ENCODE assay signal across 9 mouse cellular contexts in genomic region chr3:97228457-97228856, GRCm38 (mm10).
A peak's percentile ranks its signal among the peaks of the same experiment; 100 is the strongest.
DNase-seq lines count a peak whose midpoint lies in the region; ATAC-seq and TF ChIP-seq lines count a peak whose summit lies in the region.
"Had no signal": no experiment of that assay in that cellular context is flagged by ENCODE, and none has a peak within 500 bp of the region (broad histone marks: within the 10 kb centered on the region; RNA-seq: fewer than 3 reads in every experiment).

No protein-coding gene starts in this region.

- TF ChIP-seq CTCF in stomach, postnatal 0 days (IDR thresholded peaks at IDR 0.05; ENCODE audit: low read depth): no peak

- H3K27me3 ChIP-seq in erythroblast, embryonic 14.5 days (ENCODE audit: control insufficient read depth): peaks cover 27% of the 10 kb centered on the region
- no peaks in the 10 kb centered on the region for H3K27me3 ChIP-seq in neural tube, embryonic 11.5 days (ENCODE audit: control insufficient read depth, insufficient read depth, low read length)
- H3K27me3 ChIP-seq in liver, embryonic 12.5 days (replicated peaks): peaks cover 10% of the 10 kb centered on the region; the same call in 1 of the 2 replicates
- H3K27me3 ChIP-seq in stomach, postnatal 0 days (ENCODE audit: control insufficient read depth, insufficient read depth, low read length): no peaks in the 10 kb centered on the region

- no peak for ATAC-seq in erythroblast, adult 5-6 weeks (replicated peaks; ENCODE audit: low FRiP score, poor library complexity, severe bottlenecking)
- ATAC-seq in neural tube, embryonic 11.5 days (ENCODE audit: insufficient read depth, low FRiP score, low TSS enrichment): no peak
- no peak for ATAC-seq in liver, embryonic 12.5 days
- ATAC-seq in stomach, postnatal 0 days (ENCODE audit: low FRiP score, low TSS enrichment): no peak

- H3K4me1 ChIP-seq in erythroblast, embryonic 14.5 days (ENCODE audit: control insufficient read depth): peaks cover 7% of the 10 kb centered on the region
- H3K4me1 ChIP-seq in neural tube, embryonic 11.5 days (ENCODE audit: control insufficient read depth, insufficient read depth, low read length): peaks cover 17% of the 10 kb centered on the region
- peaks cover 33% of the 10 kb centered on the region for H3K4me1 ChIP-seq in liver, embryonic 12.5 days
- H3K4me1 ChIP-seq in stomach, postnatal 0 days (replicated peaks; ENCODE audit: control insufficient read depth, insufficient read depth): peaks cover 9% of the 10 kb centered on the region

- DNase-seq in neural tube, embryonic 11.5 days (ENCODE audit: low spot score): no peak
- DNase-seq in neural tube, embryonic 10.5 days (ENCODE audit: extremely low spot score, low spot score): no peak
- DNase-seq in stomach, postnatal 0 days (ENCODE audit: low spot score): no peak
- DNase-seq in spleen, postnatal 10 days (ENCODE audit: low spot score in 2 of 2): no peak
- DNase-seq in gastrocnemius, postnatal 4 days (ENCODE audit: low spot score in 2 of 2): no peak
- DNase-seq: kidney, adult 9 months had no signal

- H3K36me3 ChIP-seq in erythroblast, embryonic 14.5 days (ENCODE audit: control insufficient read depth): no peaks in the 10 kb centered on the region
- no peaks in the 10 kb centered on the region for H3K36me3 ChIP-seq in neural tube, embryonic 11.5 days (ENCODE audit: control insufficient read depth, insufficient read depth, low read length)
- H3K36me3 ChIP-seq in liver, embryonic 12.5 days: peaks cover 4% of the 10 kb centered on the region; the same call in 1 of the 2 replicates
- no peaks in the 10 kb centered on the region for H3K36me3 ChIP-seq in stomach, postnatal 0 days (ENCODE audit: control insufficient read depth, insufficient read depth, low read length)

- peak overlapping the region; percentile 62 for H3K4me3 ChIP-seq in erythroblast, embryonic 14.5 days (replicated peaks)
- peak overlapping the region; percentile 82 for H3K4me3 ChIP-seq in neural tube, embryonic 11.5 days (ENCODE audit: low read depth, low read length)
- peak overlapping the region; percentile 65 for H3K4me3 ChIP-seq in liver, embryonic 12.5 days
- H3K4me3 ChIP-seq in stomach, postnatal 0 days (ENCODE audit: low read depth, low read length): peak overlapping the region; percentile 78

- H3K4me2 ChIP-seq in neural tube, embryonic 11.5 days (ENCODE audit: low read depth): peak overlapping the region; percentile 64
- H3K4me2 ChIP-seq in liver, embryonic 12.5 days: peak overlapping the region; percentile 89
- H3K4me2 ChIP-seq in stomach, postnatal 0 days (replicated peaks; ENCODE audit: low read depth): peak overlapping the region; percentile 71

- H3K27ac ChIP-seq in neural tube, embryonic 11.5 days (ENCODE audit: low read depth, low read length): peak overlapping the region; percentile 94; the same call in 1 of the 2 replicates
- peak overlapping the region; percentile 68; the same call in 1 of the 2 replicates for H3K27ac ChIP-seq in liver, embryonic 12.5 days
- peak overlapping the region; percentile 90 for H3K27ac ChIP-seq in stomach, postnatal 0 days (replicated peaks)

- WGBS in neural tube, embryonic 11.5 days: 18% methylated on average over 12 of the region's 12 CpGs
- WGBS in liver, embryonic 12.5 days (ENCODE audit: insufficient replicate concordance): 33% methylated on average over 12 of the region's 12 CpGs
- 22% methylated on average over 12 of the region's 12 CpGs for WGBS in stomach, postnatal 0 days

- TF ChIP-seq EP300 in stomach, postnatal 0 days (optimal IDR thresholded peaks at IDR 0.05): no peak

- no peaks in the 10 kb centered on the region for H3K9me3 ChIP-seq in erythroblast, embryonic 14.5 days (ENCODE audit: control insufficient read depth, low read length)
- no peaks in the 10 kb centered on the region for H3K9me3 ChIP-seq in neural tube, embryonic 11.5 days (ENCODE audit: control insufficient read depth, low read length)
- H3K9me3 ChIP-seq in liver, embryonic 12.5 days (replicated peaks): no peaks in the 10 kb centered on the region
- H3K9me3 ChIP-seq in stomach, postnatal 0 days (ENCODE audit: control insufficient read depth, low read length): no peaks in the 10 kb centered on the region

- peak overlapping the region; percentile 55; the same call in 1 of the 2 replicates for H3K9ac ChIP-seq in neural tube, embryonic 11.5 days (ENCODE audit: low read length)
- H3K9ac ChIP-seq in liver, embryonic 12.5 days: peak overlapping the region; percentile 78; the same call in 1 of the 2 replicates
- peak overlapping the region; percentile 73 for H3K9ac ChIP-seq in stomach, postnatal 0 days (ENCODE audit: low read length)
